Mouse (Mus musculus) adrenal gland, postnatal 14 days (tissue): Measurements from ENCODE around the gene Faxc. TPM values are rescaled to one million over a fixed set of nuclear protein-coding genes. Genes with fewer than 3 reads are reported as not detected.

Experiments
- DNase-seq: peaks from one replicate; pipeline ENCODE4 v3.0.0; 2021; ENCODE audit warnings: mixed read lengths
- total RNA-seq: library from RNA; stranded (reverse); gene quantifications from 2 replicates; pipeline ENCODE4 v1.2.3, GENCODE M21; 2021

The Faxc gene
- total RNA-seq, 1 experiment from 2014 or later = 5.2 TPM

GRCm38 (mm10) chr4:22029951-22030350 is 98.8 kb downstream of the Faxc start:
- no peak for DNase-seq

Other genes with a start within 250 kb of the Faxc start
- not detected in 2 replicates for gene Prdm13, start 245.4 kb upstream of the Faxc start, total RNA-seq
- 19.5 and 19.9 TPM in 2 replicates for gene Ccnc, start 203.6 kb upstream of the Faxc start, total RNA-seq
- gene Usp45, start 164.2 kb upstream of the Faxc start, total RNA-seq = 21.9 and 22.9 TPM in 2 replicates
- gene Tstd3, start 164.1 kb upstream of the Faxc start, total RNA-seq = 13.4 and 13.7 TPM in 2 replicates
- 94.3 and 122 TPM in 2 replicates for gene Pnisr, start 83.7 kb upstream of the Faxc start, total RNA-seq
- gene Coq3, start 51.7 kb upstream of the Faxc start, total RNA-seq = 22.5 and 22.9 TPM in 2 replicates